Mouse (Mus musculus): Measurements from ENCODE around the gene Tmem255a. TPM values are rescaled to one million over a fixed set of nuclear protein-coding genes. Genes with fewer than 3 reads are reported as not detected.

Tmem255a gene
- polyA plus RNA-seq, 1 experiment = 33.3 TPM

DNA sequence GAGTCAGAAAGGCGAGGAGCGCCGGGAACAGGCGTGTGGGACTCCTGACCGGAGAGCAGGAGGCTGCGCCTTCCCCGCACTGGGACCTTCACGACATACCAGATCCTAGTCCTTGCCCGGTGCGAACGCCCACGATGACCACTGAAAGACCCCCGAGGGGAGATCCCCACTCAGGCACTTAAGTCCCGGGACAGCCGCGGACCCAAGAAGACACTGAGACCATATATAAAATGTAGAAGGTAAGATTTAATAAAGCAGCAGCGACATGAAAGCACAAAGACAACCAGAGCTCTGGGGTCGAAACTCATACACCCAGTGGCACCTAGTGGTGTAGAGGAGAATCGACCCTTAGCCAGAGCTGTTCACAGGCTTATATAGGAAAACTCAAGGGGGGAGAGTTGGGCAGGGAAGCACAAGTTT is 72.3 kb downstream of the Tmem255a start:
- peak; percentile 19 to 42 for DNase-seq (ENCODE audit: extremely low spot score in 1 of 2, low spot score in 1 of 2)

DNA sequence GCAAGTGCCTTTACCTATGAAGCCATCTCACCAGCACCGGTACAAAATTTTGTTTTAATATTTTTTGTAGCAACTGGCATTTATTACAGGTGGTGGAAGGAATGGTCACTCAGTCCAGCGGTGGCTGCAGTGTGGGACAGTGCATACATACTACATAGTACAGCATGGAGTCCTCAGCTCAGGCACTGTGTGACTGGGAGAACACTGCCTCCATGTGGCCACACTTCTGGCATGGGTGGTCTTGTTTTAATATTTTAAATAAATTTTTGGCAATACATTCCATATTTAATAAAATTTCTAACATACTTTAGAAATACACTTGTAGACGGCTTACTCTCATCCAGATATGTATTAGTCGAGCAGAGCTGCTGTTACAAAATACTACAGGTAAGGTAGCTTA is 85.6 kb downstream of the Tmem255a start:
- DNase-seq (ENCODE audit: extremely low spot score in 1 of 2, low spot score in 1 of 2) = no peak

DNA sequence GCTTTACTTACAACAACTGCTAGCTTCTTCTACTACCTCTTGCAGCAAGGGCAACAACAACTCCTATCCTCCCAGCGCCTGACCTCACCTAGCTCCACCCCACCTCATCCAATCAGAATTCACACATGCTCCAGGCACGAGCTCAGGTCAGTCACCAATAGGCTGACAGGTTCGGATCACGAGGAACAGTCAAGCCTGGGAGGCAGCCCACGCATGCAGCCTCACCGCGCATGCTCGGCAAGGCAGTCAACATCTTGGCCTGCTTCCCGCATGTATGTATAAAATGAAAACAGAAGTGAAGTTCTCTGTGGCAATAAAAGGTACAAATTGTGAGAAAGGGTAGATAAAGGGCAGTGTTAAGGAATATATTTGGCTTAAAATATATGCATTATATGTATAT is 86.2 kb downstream of the Tmem255a start:
- DNase-seq (ENCODE audit: extremely low spot score in 1 of 2, low spot score in 1 of 2) = no peak

DNA sequence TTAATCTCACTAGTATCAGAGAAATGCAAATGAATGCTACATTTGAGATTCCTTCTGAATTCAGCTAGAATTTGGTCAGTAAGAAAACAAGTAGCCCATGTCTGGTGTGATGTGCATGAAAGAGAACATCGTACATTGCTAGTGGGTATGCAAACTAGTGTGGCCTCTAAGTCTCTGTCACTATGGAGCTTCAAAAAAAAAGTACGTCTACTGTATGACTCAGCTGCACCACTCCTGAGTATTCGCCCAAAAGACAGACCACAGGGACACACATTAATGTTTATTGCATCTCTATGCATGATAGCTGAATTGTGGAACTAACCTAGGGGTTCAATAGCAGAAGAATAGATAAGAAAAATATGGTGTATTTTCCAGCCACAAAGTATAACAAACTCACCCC is 86.9 kb downstream of the Tmem255a start:
- no peak for DNase-seq (ENCODE audit: extremely low spot score in 1 of 2, low spot score in 1 of 2)

DNA sequence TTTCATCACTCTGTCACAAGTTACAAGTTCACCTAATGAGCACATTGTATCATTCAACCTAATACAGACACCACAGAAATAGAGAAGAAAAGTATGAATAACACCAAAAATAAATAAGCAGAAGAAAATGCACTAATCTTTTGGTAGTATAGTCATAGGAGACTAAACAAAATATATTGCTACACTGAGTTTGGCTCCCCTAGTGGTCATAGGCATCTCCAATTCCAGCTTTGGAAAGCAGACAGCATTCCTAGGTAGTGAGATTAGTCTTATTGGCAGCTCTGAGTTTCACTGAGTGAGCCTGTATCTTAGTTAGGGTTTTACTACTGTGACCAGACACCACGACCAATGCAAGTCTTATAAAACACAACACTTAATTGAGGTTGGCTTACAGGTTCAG is 93.1 kb downstream of the Tmem255a start:
- DNase-seq (ENCODE audit: extremely low spot score in 1 of 2, low spot score in 1 of 2) = no peak

Other genes with a start within 250 kb of the Tmem255a start
- not detected in 2 replicates for gene Btg1-ps1, start 233.6 kb downstream of the Tmem255a start, polyA plus RNA-seq (2012; rRNA removed)
- not detected in 2 replicates for gene Btg1-ps2, start 209.3 kb downstream of the Tmem255a start, polyA plus RNA-seq (2012; rRNA removed)
- not detected in 2 replicates for gene Rhox10, start 186.0 kb downstream of the Tmem255a start, polyA plus RNA-seq (2012; rRNA removed)
- gene Rhox11, start 167.3 kb downstream of the Tmem255a start, polyA plus RNA-seq (2012; rRNA removed) = not detected in 2 replicates
- gene Rhox12, start 141.5 kb downstream of the Tmem255a start, polyA plus RNA-seq (2012; rRNA removed) = 0.10 TPM in 1 of 2 replicates, not detected in the other
- not detected in 2 replicates for gene Rhox13, start 131.2 kb downstream of the Tmem255a start, polyA plus RNA-seq (2012; rRNA removed)
- gene Zbtb33, start 62.6 kb downstream of the Tmem255a start, polyA plus RNA-seq (2012; rRNA removed) = 9.8 and 10.9 TPM in 2 replicates
- 0.02 TPM in 1 of 2 replicates, not detected in the other for gene Atp1b4, start 63.7 kb upstream of the Tmem255a start, polyA plus RNA-seq (2012; rRNA removed)
- 55.5 and 62.9 TPM in 2 replicates for gene Lamp2, start 204.0 kb upstream of the Tmem255a start, polyA plus RNA-seq (2012; rRNA removed)

Data from frontal cortex, adult 2 months (tissue).